Mouse (Mus musculus): ENCODE data around the gene Gins1.

Gene Gins1

GRCm38 (mm10) chr2:150955859-150956258 is 50.7 kb downstream of the Gins1 start:
- in situ Hi-C loops (cut with MseI, MboI), result no loop called here

GRCm38 (mm10) chr2:150959521-150959920 is 54.3 kb downstream of the Gins1 start:
- in situ Hi-C loops (cut with MseI, MboI), result no loop called here

- in situ Hi-C loops (cut with MseI, MboI), result no loop called here
Observed at GRCm38 (mm10) chr2:150963246-150963645, 58.0 kb downstream of the Gins1 start.

GRCm38 (mm10) chr2:150964641-150965040 is 59.4 kb downstream of the Gins1 start:
- in situ Hi-C loops (cut with MseI, MboI), result no loop called here

- in situ Hi-C loops (cut with MseI, MboI), result no loop called here
Observed at GRCm38 (mm10) chr2:150965951-150966350, 60.8 kb downstream of the Gins1 start.

GRCm38 (mm10) chr2:150967491-150967890 is 62.3 kb downstream of the Gins1 start:
- in situ Hi-C loops (cut with MseI, MboI), result no loop called here

GRCm38 (mm10) chr2:150969231-150969630 is 64.0 kb downstream of the Gins1 start:
- in situ Hi-C loops (cut with MseI, MboI), result no loop called here

GRCm38 (mm10) chr2:150971856-150972255 is 66.7 kb downstream of the Gins1 start:
- in situ Hi-C loops (cut with MseI, MboI), result no loop called here

GRCm38 (mm10) chr2:150972681-150973080 is 67.5 kb downstream of the Gins1 start:
- in situ Hi-C loops (cut with MseI, MboI), result no loop called here

- in situ Hi-C loops (cut with MseI, MboI), result no loop called here
Observed at GRCm38 (mm10) chr2:150973401-150974115, 68.4 kb downstream of the Gins1 start.

GRCm38 (mm10) chr2:150976871-150977270 is 71.7 kb downstream of the Gins1 start:
- in situ Hi-C loops (cut with MseI, MboI), result no loop called here

- in situ Hi-C loops (cut with MseI, MboI), result no loop called here
Observed at GRCm38 (mm10) chr2:150977676-150978075, 72.5 kb downstream of the Gins1 start.

- in situ Hi-C loops (cut with MseI, MboI), result no loop called here
Observed at GRCm38 (mm10) chr2:150978791-150979190, 73.6 kb downstream of the Gins1 start.

- in situ Hi-C loops (cut with MseI, MboI), result no loop called here
Observed at GRCm38 (mm10) chr2:150979861-150980620, 74.8 kb downstream of the Gins1 start.
